In genomic region chrX:103355784-103356183, GRCm38 (mm10) we compare ENCODE assay signal across 8 mouse cellular contexts. TPM values are rescaled to one million over a fixed set of nuclear protein-coding genes. Genes with fewer than 3 reads are reported as not detected.
DNase-seq lines count a peak whose midpoint lies in the region; ATAC-seq lines count a peak whose summit lies in the region.
"Had no signal": no experiment of that assay in that cellular context is flagged by ENCODE, and none has a peak within 500 bp of the region (broad histone marks: within the 10 kb centered on the region; RNA-seq: fewer than 3 reads in every experiment).

No protein-coding gene starts in this region.

- peak overlapping the region; percentile 69 for H3K4me2 ChIP-seq in liver, embryonic 11.5 days
- peak overlapping the region; percentile 60 for H3K4me2 ChIP-seq in forebrain, embryonic 13.5 days
- peak overlapping the region; percentile 53 for H3K4me2 ChIP-seq in neural tube, embryonic 15.5 days

- H3K27ac ChIP-seq in liver, embryonic 11.5 days (ENCODE audit: low read depth, low read length): no peak overlapping the region
- no peak overlapping the region for H3K27ac ChIP-seq in forebrain, embryonic 13.5 days
- no peak overlapping the region for H3K27ac ChIP-seq in limb, embryonic 10.5 days
- H3K27ac ChIP-seq in neural tube, embryonic 15.5 days (replicated peaks): no peak overlapping the region

- no peak overlapping the region for H3K9ac ChIP-seq in liver, embryonic 11.5 days (ENCODE audit: low read depth, low read length)
- no peak overlapping the region for H3K9ac ChIP-seq in forebrain, embryonic 13.5 days
- no peak overlapping the region for H3K9ac ChIP-seq in neural tube, embryonic 15.5 days (replicated peaks)

- no peaks in the 10 kb centered on the region for H3K9me3 ChIP-seq in liver, embryonic 11.5 days (ENCODE audit: control insufficient read depth, low read length)
- H3K9me3 ChIP-seq in forebrain, embryonic 13.5 days (replicated peaks): no peaks in the 10 kb centered on the region
- no peaks in the 10 kb centered on the region for H3K9me3 ChIP-seq in limb, embryonic 10.5 days (replicated peaks)
- H3K9me3 ChIP-seq in neural tube, embryonic 15.5 days (replicated peaks): no peaks in the 10 kb centered on the region

- ATAC-seq in liver, embryonic 11.5 days (replicated peaks; ENCODE audit: low FRiP score): no peak
- peak; percentile 36 for ATAC-seq in forebrain, embryonic 13.5 days
- ATAC-seq in neural tube, embryonic 15.5 days (ENCODE audit: low FRiP score): peak; percentile 36; the same call in 1 of the 2 replicates

- 43% methylated on average over 5 of the region's 5 CpGs for WGBS in liver, embryonic 11.5 days
- 41% methylated on average over 5 of the region's 5 CpGs for WGBS in forebrain, embryonic 13.5 days
- 59% methylated on average over 5 of the region's 5 CpGs for WGBS in limb, embryonic 10.5 days
- WGBS in neural tube, embryonic 15.5 days: 44% methylated on average over 5 of the region's 5 CpGs

- peak overlapping the region; percentile 57 for H3K4me3 ChIP-seq in liver, embryonic 11.5 days (ENCODE audit: low read depth, low read length)
- H3K4me3 ChIP-seq in forebrain, embryonic 13.5 days: peak overlapping the region; percentile 56
- H3K4me3 ChIP-seq in limb, embryonic 10.5 days: peak overlapping the region; percentile 65
- peak overlapping the region; percentile 54 for H3K4me3 ChIP-seq in neural tube, embryonic 15.5 days (replicated peaks)

- H3K27me3 ChIP-seq in liver, embryonic 11.5 days (replicated peaks; ENCODE audit: control insufficient read depth, insufficient read depth, low read length): peaks cover 41% of the 10 kb centered on the region
- H3K27me3 ChIP-seq in forebrain, embryonic 13.5 days: peaks cover 47% of the 10 kb centered on the region
- H3K27me3 ChIP-seq in limb, embryonic 10.5 days (ENCODE audit: low read depth, poor library complexity, severe bottlenecking): peaks cover 98% of the 10 kb centered on the region
- H3K27me3 ChIP-seq in neural tube, embryonic 15.5 days (replicated peaks): peaks cover 38% of the 10 kb centered on the region

- no peaks in the 10 kb centered on the region for H3K4me1 ChIP-seq in liver, embryonic 11.5 days (replicated peaks; ENCODE audit: control insufficient read depth, insufficient read depth, low read length)
- no peaks in the 10 kb centered on the region for H3K4me1 ChIP-seq in forebrain, embryonic 13.5 days
- H3K4me1 ChIP-seq in limb, embryonic 10.5 days: no peaks in the 10 kb centered on the region
- no peaks in the 10 kb centered on the region for H3K4me1 ChIP-seq in neural tube, embryonic 15.5 days

- no peaks in the 10 kb centered on the region for H3K36me3 ChIP-seq in liver, embryonic 11.5 days (ENCODE audit: control insufficient read depth, insufficient read depth, low read length)
- H3K36me3 ChIP-seq in forebrain, embryonic 13.5 days (ENCODE audit: poor library complexity, severe bottlenecking): no peaks in the 10 kb centered on the region
- no peaks in the 10 kb centered on the region for H3K36me3 ChIP-seq in limb, embryonic 10.5 days
- no peaks in the 10 kb centered on the region for H3K36me3 ChIP-seq in neural tube, embryonic 15.5 days

- no peak for DNase-seq in liver, embryonic 11.5 days (ENCODE audit: low spot score)
- DNase-seq in liver: no peak
- DNase-seq in limb, embryonic 10.5 days (ENCODE audit: low spot score): no peak
- no peak for DNase-seq in testis, postnatal 14 days (ENCODE audit: low spot score)
- DNase-seq in gastrocnemius, adult 18-20 months (ENCODE audit: low spot score): no peak

RNA-seq across cellular contexts. Expression of gene Chic1, which starts 0.5 kb away (rescaled TPM):
- polyA plus RNA-seq in liver, embryonic 11.5 days (2014; fragmentation: Nextera tagmentation; extraction: Ambion mirVana): 1.3 and 1.6 TPM in 2 replicates
- 6.7 and 6.9 TPM in 2 replicates for polyA plus RNA-seq in forebrain, embryonic 13.5 days (2015; fragmentation: Nextera tagmentation; extraction: Ambion mirVana)
- polyA plus RNA-seq in limb, embryonic 10.5 days (2016; fragmentation: Nextera tagmentation; extraction: Ambion mirVana): 2.6 and 3.0 TPM in 2 replicates
- 6.2 and 8.1 TPM in 2 replicates for polyA plus RNA-seq in neural tube, embryonic 15.5 days (2015; fragmentation: Nextera tagmentation; extraction: Ambion mirVana)
- total RNA-seq in gastrocnemius, adult 18-20 months (2021): under 1 TPM; 0.14 to 0.24 TPM

RNA-seq across cellular contexts. Expression of gene Cdx4, which starts 34.6 kb away (rescaled TPM):
- polyA plus RNA-seq in liver, embryonic 11.5 days (2014; fragmentation: Nextera tagmentation; extraction: Ambion mirVana): not detected in 2 replicates
- polyA plus RNA-seq in forebrain, embryonic 13.5 days (2015; fragmentation: Nextera tagmentation; extraction: Ambion mirVana): not detected in 2 replicates
- polyA plus RNA-seq in limb, embryonic 10.5 days (2016; fragmentation: Nextera tagmentation; extraction: Ambion mirVana): not detected in 2 replicates
- not detected in 2 replicates for polyA plus RNA-seq in neural tube, embryonic 15.5 days (2015; fragmentation: Nextera tagmentation; extraction: Ambion mirVana)
- not detected for total RNA-seq in gastrocnemius, adult 18-20 months (2021)
- polyA plus RNA-seq: testis, adult 2 months had no signal

RNA-seq across cellular contexts. Expression of gene Tsx, which starts 58.5 kb away (rescaled TPM):
- polyA plus RNA-seq in liver, embryonic 11.5 days (2014; fragmentation: Nextera tagmentation; extraction: Ambion mirVana): not detected in 2 replicates
- polyA plus RNA-seq in forebrain, embryonic 13.5 days (2015; fragmentation: Nextera tagmentation; extraction: Ambion mirVana): 0.38 and 0.77 TPM in 2 replicates
- polyA plus RNA-seq in limb, embryonic 10.5 days (2016; fragmentation: Nextera tagmentation; extraction: Ambion mirVana): 0.44 and 0.48 TPM in 2 replicates
- polyA plus RNA-seq in neural tube, embryonic 15.5 days (2015; fragmentation: Nextera tagmentation; extraction: Ambion mirVana): 0.26 and 0.46 TPM in 2 replicates
- total RNA-seq in gastrocnemius, adult 18-20 months (2021): not detected
